Mouse (Mus musculus): Measurements from ENCODE around the gene Adam23.

DNA sequence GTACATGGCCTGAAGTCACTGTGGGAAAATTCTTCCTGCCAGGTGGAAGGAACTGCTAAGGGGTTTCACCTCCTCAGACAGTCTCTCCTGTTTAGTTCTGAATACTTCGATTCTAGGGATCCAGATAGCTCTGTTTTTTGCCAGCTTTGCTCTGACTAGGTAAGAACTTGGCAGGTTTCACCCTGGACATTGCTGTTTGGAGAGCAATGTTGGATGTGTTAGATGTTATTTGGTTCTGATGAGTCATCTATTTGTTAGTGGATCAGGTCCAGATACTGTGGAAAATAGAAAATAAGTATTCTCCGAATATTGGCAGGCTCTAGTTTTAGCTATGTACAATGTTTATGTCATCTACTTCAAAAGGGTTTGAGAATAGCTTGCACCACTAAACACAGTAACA, 41.0 kb downstream of the Adam23 start:
- TF ChIP-seq POLR2A (IDR thresholded peaks at IDR 0.05; ENCODE audit: insufficient read depth, low read depth, low read length) (no peak), CTCF (IDR thresholded peaks at IDR 0.05) (no peak)

All from heart, adult 2 months (tissue).